Mouse (Mus musculus): ENCODE data around the gene Tcf7l2. TPM values are rescaled to one million over a fixed set of nuclear protein-coding genes. Genes with fewer than 3 reads are reported as not detected.

Gene Tcf7l2
- polyA plus RNA-seq, 1 experiment from 2014 or later: 105 TPM

- Histone ChIP-seq H3K4me3 (peak overlapping the region; percentile 95), H3K4me1 (peaks cover 98% of the 10 kb centered on the region), H3K27me3 (ENCODE audit: poor library complexity, severe bottlenecking) (peaks cover 18% of the 10 kb centered on the region; the same call in 1 of the 2 replicates), H3K27ac (peak overlapping the region; percentile 79), H3K36me3 (replicated peaks) (peaks cover 2% of the 10 kb centered on the region; the same call in 1 of the 2 replicates), H3K9me3 (no peaks in the 10 kb centered on the region)
- 18% methylated on average over 6 of the region's 6 CpGs for WGBS
- no peak for DNase-seq (ENCODE audit: extremely low spot score, low spot score)
Observed at GRCm38 (mm10) chr19:55748801-55749200, 7.2 kb downstream of the Tcf7l2 start.

- H3K27ac ChIP-seq: peak overlapping the region; percentile 79
Observed at GRCm38 (mm10) chr19:55749532-55749931, 7.9 kb downstream of the Tcf7l2 start.

GRCm38 (mm10) chr19:55750048-55750447 lies 8.4 kb downstream of the Tcf7l2 start:
- H3K4me3 ChIP-seq: peak overlapping the region; percentile 14; the same call in 1 of the 2 replicates
- H3K27me3 ChIP-seq (ENCODE audit: poor library complexity, severe bottlenecking): peaks cover 18% of the 10 kb centered on the region; the same call in 1 of the 2 replicates
- H3K4me1 ChIP-seq: peaks cover 93% of the 10 kb centered on the region
- WGBS: 42% methylated on average over 13 of the region's 13 CpGs
- peak overlapping the region; percentile 72 for H3K27ac ChIP-seq
- H3K9me3 ChIP-seq: no peaks in the 10 kb centered on the region
- peaks cover 15% of the 10 kb centered on the region for H3K36me3 ChIP-seq (replicated peaks)
- DNase-seq (ENCODE audit: extremely low spot score, low spot score): no peak

More at GRCm38 (mm10) chr19:55749532-55749931, 7.9 kb downstream of the Tcf7l2 start:
- peaks cover 9% of the 10 kb centered on the region for H3K36me3 ChIP-seq (replicated peaks)
- H3K4me1 ChIP-seq: peaks cover 98% of the 10 kb centered on the region
- no peak for DNase-seq (ENCODE audit: extremely low spot score, low spot score)
- peaks cover 18% of the 10 kb centered on the region; the same call in 1 of the 2 replicates for H3K27me3 ChIP-seq (ENCODE audit: poor library complexity, severe bottlenecking)
- H3K9me3 ChIP-seq: no peaks in the 10 kb centered on the region
- H3K4me3 ChIP-seq: peak overlapping the region; percentile 95; the same call in 1 of the 2 replicates
- WGBS: 35% methylated on average over 7 of the region's 7 CpGs

GRCm38 (mm10) chr19:55750465-55750864 lies 8.8 kb downstream of the Tcf7l2 start:
- peak overlapping the region; percentile 72 for H3K27ac ChIP-seq
- peak overlapping the region; percentile 14; the same call in 1 of the 2 replicates for H3K4me3 ChIP-seq
- peaks cover 18% of the 10 kb centered on the region; the same call in 1 of the 2 replicates for H3K27me3 ChIP-seq (ENCODE audit: poor library complexity, severe bottlenecking)
- DNase-seq (ENCODE audit: extremely low spot score, low spot score): no peak
- H3K4me1 ChIP-seq: peaks cover 91% of the 10 kb centered on the region
- H3K9me3 ChIP-seq: no peaks in the 10 kb centered on the region
- WGBS: 46% methylated on average over 7 of the region's 7 CpGs
- peaks cover 19% of the 10 kb centered on the region for H3K36me3 ChIP-seq (replicated peaks)

GRCm38 (mm10) chr19:55752861-55753260 lies 11.2 kb downstream of the Tcf7l2 start:
- DNase-seq (ENCODE audit: extremely low spot score, low spot score): no peak
- Histone ChIP-seq H3K9me3 (no peaks in the 10 kb centered on the region), H3K36me3 (replicated peaks) (peaks cover 38% of the 10 kb centered on the region), H3K27ac (no peak overlapping the region), H3K4me1 (peaks cover 88% of the 10 kb centered on the region), H3K4me3 (no peak overlapping the region), H3K27me3 (ENCODE audit: poor library complexity, severe bottlenecking) (peaks cover 18% of the 10 kb centered on the region; the same call in 1 of the 2 replicates)
- 62% methylated on average over 8 of the region's 8 CpGs for WGBS

GRCm38 (mm10) chr19:55754303-55754702 lies 12.7 kb downstream of the Tcf7l2 start:
- peaks cover 45% of the 10 kb centered on the region for H3K36me3 ChIP-seq (replicated peaks)
- H3K4me1 ChIP-seq: peaks cover 74% of the 10 kb centered on the region

GRCm38 (mm10) chr19:55755462-55755861 lies 13.8 kb downstream of the Tcf7l2 start:
- peaks cover 45% of the 10 kb centered on the region for H3K36me3 ChIP-seq (replicated peaks)
- peaks cover 16% of the 10 kb centered on the region; the same call in 1 of the 2 replicates for H3K27me3 ChIP-seq (ENCODE audit: poor library complexity, severe bottlenecking)
- no peak overlapping the region for H3K27ac ChIP-seq
- no peaks in the 10 kb centered on the region for H3K9me3 ChIP-seq
- 93% methylated on average over 9 of the region's 9 CpGs for WGBS
- H3K4me1 ChIP-seq: peaks cover 66% of the 10 kb centered on the region
- no peak overlapping the region for H3K4me3 ChIP-seq
- DNase-seq (ENCODE audit: extremely low spot score, low spot score): no peak

More at GRCm38 (mm10) chr19:55754303-55754702, 12.7 kb downstream of the Tcf7l2 start:
- Histone ChIP-seq H3K27ac (no peak overlapping the region), H3K27me3 (ENCODE audit: poor library complexity, severe bottlenecking) (peaks cover 18% of the 10 kb centered on the region; the same call in 1 of the 2 replicates), H3K9me3 (no peaks in the 10 kb centered on the region), H3K4me3 (no peak overlapping the region)
- DNase-seq (ENCODE audit: extremely low spot score, low spot score): no peak
- 80% methylated on average over 7 of the region's 7 CpGs for WGBS

GRCm38 (mm10) chr19:55756707-55757106 lies 15.1 kb downstream of the Tcf7l2 start:
- Histone ChIP-seq H3K27ac (peak overlapping the region; percentile 35; the same call in 1 of the 2 replicates), H3K36me3 (replicated peaks) (peaks cover 52% of the 10 kb centered on the region), H3K4me1 (peaks cover 62% of the 10 kb centered on the region), H3K9me3 (no peaks in the 10 kb centered on the region), H3K27me3 (ENCODE audit: poor library complexity, severe bottlenecking) (peaks cover 4% of the 10 kb centered on the region; the same call in 1 of the 2 replicates), H3K4me3 (no peak overlapping the region)
- DNase-seq (ENCODE audit: extremely low spot score, low spot score): no peak
- WGBS: 75% methylated on average over 8 of the region's 8 CpGs

- Histone ChIP-seq H3K36me3 (replicated peaks) (peaks cover 59% of the 10 kb centered on the region), H3K4me1 (peaks cover 55% of the 10 kb centered on the region), H3K4me3 (no peak overlapping the region), H3K9me3 (no peaks in the 10 kb centered on the region), H3K27ac (no peak overlapping the region), H3K27me3 (ENCODE audit: poor library complexity, severe bottlenecking) (no peaks in the 10 kb centered on the region)
- WGBS: 79% methylated on average over 6 of the region's 6 CpGs
- DNase-seq (ENCODE audit: extremely low spot score, low spot score): no peak
Observed at GRCm38 (mm10) chr19:55757403-55757802, 15.8 kb downstream of the Tcf7l2 start.

GRCm38 (mm10) chr19:55758158-55758557 lies 16.5 kb downstream of the Tcf7l2 start:
- H3K36me3 ChIP-seq (replicated peaks): peaks cover 66% of the 10 kb centered on the region
- no peaks in the 10 kb centered on the region for H3K9me3 ChIP-seq
- H3K27ac ChIP-seq: no peak overlapping the region
- H3K27me3 ChIP-seq (ENCODE audit: poor library complexity, severe bottlenecking): no peaks in the 10 kb centered on the region
- DNase-seq (ENCODE audit: extremely low spot score, low spot score): no peak
- H3K4me3 ChIP-seq: no peak overlapping the region
- peaks cover 47% of the 10 kb centered on the region for H3K4me1 ChIP-seq

GRCm38 (mm10) chr19:55759006-55759405 lies 17.4 kb downstream of the Tcf7l2 start:
- H3K4me1 ChIP-seq: peaks cover 47% of the 10 kb centered on the region
- 92% methylated on average over 9 of the region's 9 CpGs for WGBS

GRCm38 (mm10) chr19:55761086-55761485 lies 19.5 kb downstream of the Tcf7l2 start:
- no peaks in the 10 kb centered on the region for H3K27me3 ChIP-seq (ENCODE audit: poor library complexity, severe bottlenecking)
- peaks cover 66% of the 10 kb centered on the region for H3K36me3 ChIP-seq (replicated peaks)
- H3K4me1 ChIP-seq: peaks cover 34% of the 10 kb centered on the region
- H3K4me3 ChIP-seq: no peak overlapping the region
- DNase-seq (ENCODE audit: extremely low spot score, low spot score): no peak
- no peak overlapping the region for H3K27ac ChIP-seq
- no peaks in the 10 kb centered on the region for H3K9me3 ChIP-seq
- 56% methylated on average over 5 of the region's 5 CpGs for WGBS

More at GRCm38 (mm10) chr19:55759006-55759405, 17.4 kb downstream of the Tcf7l2 start:
- H3K27me3 ChIP-seq (ENCODE audit: poor library complexity, severe bottlenecking): no peaks in the 10 kb centered on the region
- H3K36me3 ChIP-seq (replicated peaks): peaks cover 72% of the 10 kb centered on the region
- H3K4me3 ChIP-seq: no peak overlapping the region
- no peak for DNase-seq (ENCODE audit: extremely low spot score, low spot score)
- H3K9me3 ChIP-seq: no peaks in the 10 kb centered on the region
- no peak overlapping the region for H3K27ac ChIP-seq

GRCm38 (mm10) chr19:55762187-55762586 lies 20.6 kb downstream of the Tcf7l2 start:
- Histone ChIP-seq H3K9me3 (no peaks in the 10 kb centered on the region), H3K4me1 (peaks cover 31% of the 10 kb centered on the region), H3K36me3 (replicated peaks) (peaks cover 62% of the 10 kb centered on the region), H3K27ac (no peak overlapping the region), H3K4me3 (no peak overlapping the region), H3K27me3 (ENCODE audit: poor library complexity, severe bottlenecking) (no peaks in the 10 kb centered on the region)
- 94% methylated on average over 3 of the region's 3 CpGs for WGBS
- no peak for DNase-seq (ENCODE audit: extremely low spot score, low spot score)
